ENCODE assay signal across 10 mouse cellular contexts in the genomic region with DNA sequence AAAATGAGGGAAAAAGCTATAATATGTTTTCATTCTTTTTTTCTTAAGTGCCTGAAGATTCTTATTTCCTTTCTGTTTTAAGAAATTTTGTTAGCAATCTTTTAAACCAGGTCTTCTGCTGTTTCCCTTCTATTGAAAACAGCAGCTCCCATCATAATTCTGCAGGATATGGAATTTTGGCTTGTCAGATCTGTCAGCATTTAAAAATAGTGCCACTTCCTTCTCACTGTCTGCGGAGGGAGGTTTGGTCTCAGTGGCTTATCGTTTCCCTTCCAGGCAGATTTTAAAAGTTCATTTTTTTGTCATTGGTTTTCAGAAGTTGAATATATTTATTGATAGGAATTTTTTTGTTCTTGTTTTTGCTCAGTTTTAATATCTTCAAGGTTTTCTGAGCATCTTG.
"Had no signal": no experiment of that assay in that cellular context is flagged by ENCODE, and none has a peak within 500 bp of the region (broad histone marks: within the 10 kb centered on the region; RNA-seq: fewer than 3 reads in every experiment).

No protein-coding gene starts in this region.

- DNase-seq: lung, adult 2 months; lung, postnatal 14 days; lung, postnatal 36 days; right cerebral cortex, postnatal 14 days; thymus, adult 2 months; thymus, postnatal 25 days; thymus, postnatal 4 days had no signal

- ATAC-seq: lung, postnatal 0 days; midbrain, embryonic 13.5 days; midbrain, embryonic 15.5 days had no signal
